Mouse (Mus musculus) Patski (cell line): Measurements from ENCODE around the gene Hspa1a. TPM values are rescaled to one million over a fixed set of nuclear protein-coding genes. Genes with fewer than 3 reads are reported as not detected.
"Not testable (repeated sequence)": the region's sequence is repeated elsewhere in the genome, so short reads cannot be mapped to it uniquely, and the experiment has no call there.

Source experiments
- ATAC-seq: fragments of 100-300 bp; one replicate; pipeline ENCODE4 v1.8.0; 2021
- CTCF ChIA-PET: fragments of 350-600 bp; sonication (Branson Sonifier 250); formaldehyde crosslinking; loops from one replicate; lab custom pipeline; 2022; ENCODE audit warnings: inconsistent platforms; lab: Charles Lee
- POLR2A ChIA-PET: fragments of 350-600 bp; sonication (Branson Sonifier 250); formaldehyde crosslinking; loops from one replicate; lab custom pipeline; 2022; ENCODE audit warnings: antibody characterized with exemption, inconsistent platforms; lab: Charles Lee
- DNase-seq: peaks from one replicate; pipeline ENCODE4 v3.0.0-alpha.2; 2011; ENCODE audit warnings: low read depth, low spot score
- H3K27me3 ChIP-seq: fragments of 371-371 bp; one replicate; pipeline ENCODE4 v1.5.1; 2021
- CTCF ChIP-seq: fragments of 100-300 bp; IDR thresholded peaks from one replicate; pipeline ENCODE4 v1.5.1; 2021
- in situ Hi-C: fragments of 300-500 bp; cut with MboI; formaldehyde crosslinking; loops from 3 replicates; pipeline ENCODE4 v1.11.1; 2018; ENCODE audit warnings: low pct_unique_long_range_greater_than_20kb, mixed read lengths
- polyA plus RNA-seq: library from polyadenylated mRNA; unstranded; gene quantifications from one replicate; pipeline ENCODE4 v1.2.3, GENCODE M21; 2021

Hspa1a gene
- 9.2 TPM for polyA plus RNA-seq

- ChIA-PET POLR2A (interaction anchor here (1.9 kb wide), 1 partner anchor 11 kb away, joined by 8 read pairs; no protein-coding TSS in a partner anchor), CTCF (interaction anchor here (1.2 kb wide), 1 partner anchor 16 kb away, joined by 4 read pairs; no protein-coding TSS in a partner anchor)
- peak; percentile 78 for ATAC-seq
- in situ Hi-C loops, DNase-seq, H3K27me3 ChIP-seq: not testable (repeated sequence)
Observed at GRCm38 (mm10) chr17:34972069-34972749, at the start of gene Hspa1a, which contains the start of gene Hspa1l. Hspa1a (minus strand) TSS chr17:34972156. Hspa1l (plus strand) TSS chr17:34972703.

- DNase-seq: no peak
- CTCF ChIA-PET: interaction anchor here (0.7 to 2.7 kb wide), 19 partner anchors 14 to 100 kb away, joined by 3 to 12 read pairs (median 4); partner anchors contain the start of genes Clic1, Gpank1, Ly6g6e and Ly6g6f
- in situ Hi-C loops: loop anchor here (5.0 kb wide), 2 partner anchors 41 to 91 kb away; no protein-coding TSS in a partner anchor
- POLR2A ChIA-PET: interaction anchor here (0.6 to 2.2 kb wide), 7 partner anchors 25 to 100 kb away, joined by 3 to 9 read pairs (median 3); partner anchors contain the start of genes Clic1, Ddah2 and Gpank1
- no peak for ATAC-seq
- no peak for TF ChIP-seq CTCF
- H3K27me3 ChIP-seq: no peaks in the 10 kb centered on the region
Observed at GRCm38 (mm10) chr17:35021163-35021808, 49.3 kb upstream of the Hspa1a start.

GRCm38 (mm10) chr17:35020551-35020950 is 48.6 kb upstream of the Hspa1a start:
- in situ Hi-C loops: loop anchor here (5.0 kb wide), 2 partner anchors 42 to 92 kb away; no protein-coding TSS in a partner anchor
- CTCF ChIA-PET: interaction anchor here (0.7 to 2.7 kb wide), 14 partner anchors 15 to 87 kb away, joined by 3 to 12 read pairs (median 4); partner anchors contain the start of genes Clic1, Ly6g6e and Ly6g6f
- no peaks in the 10 kb centered on the region for H3K27me3 ChIP-seq
- DNase-seq (no peak), ATAC-seq (no peak)
- POLR2A ChIA-PET: interaction anchor here (2.1 to 2.2 kb wide), 2 partner anchors 31 to 39 kb away, joined by 9 read pairs; partner anchors contain the start of gene Ddah2
- TF ChIP-seq CTCF: no peak

- in situ Hi-C loops: loop anchor here (5.0 to 10.0 kb wide), 3 partner anchors 42 to 215 kb away; partner anchors contain the start of genes Atp6v1g2 and Nfkbil1
- TF ChIP-seq CTCF: no peak
- H3K27me3 ChIP-seq: no peaks in the 10 kb centered on the region
- DNase-seq (no peak), ATAC-seq (no peak)
- ChIA-PET POLR2A (interaction anchor here (2.2 kb wide), 1 partner anchor 39 kb away, joined by 9 read pairs; the partner anchor contains the start of gene Ddah2), CTCF (interaction anchor here (0.9 to 2.0 kb wide), 4 partner anchors 8 to 87 kb away, joined by 3 to 8 read pairs (median 3); partner anchors contain the start of gene Sapcd1)
Observed at GRCm38 (mm10) chr17:35019894-35020293, 47.9 kb upstream of the Hspa1a start.

GRCm38 (mm10) chr17:35018171-35018570 is 46.2 kb upstream of the Hspa1a start:
- no peaks in the 10 kb centered on the region for H3K27me3 ChIP-seq
- in situ Hi-C loops: loop anchor here (10.0 kb wide), 1 partner anchor 217 kb away; the partner anchor contains the start of genes Atp6v1g2 and Nfkbil1
- no peak for TF ChIP-seq CTCF
- no peak for ATAC-seq
- POLR2A ChIA-PET: interaction anchor here (1.0 to 1.6 kb wide), 3 partner anchors 18 to 103 kb away, joined by 3 read pairs; partner anchors contain the start of gene Gpank1
- DNase-seq: no peak
- CTCF ChIA-PET: interaction anchor here (1.4 kb wide), 1 partner anchor 88 kb away, joined by 4 read pairs; no protein-coding TSS in a partner anchor

- ATAC-seq (no peak), DNase-seq (no peak)
- in situ Hi-C loops: loop anchor here (10.0 kb wide), 1 partner anchor 217 kb away; the partner anchor contains the start of genes Atp6v1g2 and Nfkbil1
- POLR2A ChIA-PET: interaction anchor here (1.0 to 1.5 kb wide), 3 partner anchors 17 to 103 kb away, joined by 3 to 4 read pairs (median 3); partner anchors contain the start of gene Gpank1
- CTCF ChIA-PET: interaction anchor here (1.4 kb wide), 1 partner anchor 89 kb away, joined by 4 read pairs; no protein-coding TSS in a partner anchor
- no peak for TF ChIP-seq CTCF
- H3K27me3 ChIP-seq: no peaks in the 10 kb centered on the region
Observed at GRCm38 (mm10) chr17:35017706-35018030, 45.7 kb upstream of the Hspa1a start.

- H3K27me3 ChIP-seq: no peaks in the 10 kb centered on the region
- DNase-seq (no peak), ATAC-seq (no peak)
- no peak for TF ChIP-seq CTCF
- POLR2A ChIA-PET: interaction anchor here (1.5 kb wide), 1 partner anchor 94 kb away, joined by 4 read pairs; no protein-coding TSS in a partner anchor
- in situ Hi-C loops: loop anchor here (10.0 kb wide), 1 partner anchor 218 kb away; the partner anchor contains the start of genes Atp6v1g2 and Nfkbil1
- CTCF ChIA-PET: interaction anchor here (1.4 kb wide), 1 partner anchor 89 kb away, joined by 4 read pairs; no protein-coding TSS in a partner anchor
Observed at GRCm38 (mm10) chr17:35016791-35017705, 45.1 kb upstream of the Hspa1a start.

GRCm38 (mm10) chr17:35016376-35016775 is 44.4 kb upstream of the Hspa1a start, which contains the start of gene Vwa7:
Vwa7 (plus strand) TSS chr17:35016579.
- TF ChIP-seq CTCF: no peak
- H3K27me3 ChIP-seq: no peaks in the 10 kb centered on the region
- ChIA-PET POLR2A (interaction anchor here (1.5 kb wide), 1 partner anchor 94 kb away, joined by 4 read pairs; no protein-coding TSS in a partner anchor), CTCF (no interaction called here)
- in situ Hi-C loops: loop anchor here (10.0 kb wide), 1 partner anchor 218 kb away; the partner anchor contains the start of genes Atp6v1g2 and Nfkbil1
- DNase-seq (no peak), ATAC-seq (no peak)

GRCm38 (mm10) chr17:35015296-35015695 is 43.3 kb upstream of the Hspa1a start:
- H3K27me3 ChIP-seq: no peaks in the 10 kb centered on the region
- TF ChIP-seq CTCF: no peak
- in situ Hi-C loops: loop anchor here (10.0 kb wide), 1 partner anchor 220 kb away; the partner anchor contains the start of genes Atp6v1g2 and Nfkbil1
- no peak for ATAC-seq
- ChIA-PET POLR2A (no interaction called here), CTCF (no interaction called here)
- no peak for DNase-seq
